Mouse (Mus musculus) bone marrow, adult 2 months (tissue): ENCODE data around the gene 1700066M21Rik.

Experiments
- CTCF ChIP-seq: fragments of 200-500 bp; IDR thresholded peaks from 2 replicates; pipeline ENCODE4 v1.5.1; 2011; ENCODE audit warnings: low read length, control low read depth; ENCODE audit not compliant: control insufficient read depth, insufficient read depth
- POLR2A ChIP-seq: fragments of 200-500 bp; IDR thresholded peaks from 2 replicates; pipeline ENCODE4 v1.6.1; 2011; ENCODE audit warnings: low read depth, mild to moderate bottlenecking, control low read depth, low read length, borderline replicate concordance; ENCODE audit not compliant: control insufficient read depth

GRCm38 (mm10) chr1:57392417-57392816 is 15.0 kb downstream of the 1700066M21Rik start:
- TF ChIP-seq POLR2A (no peak), CTCF (no peak)
